Mouse (Mus musculus) granulocyte monocyte progenitor cell, adult 5-6 weeks (primary cell): ENCODE data around the gene Fam71a. TPM values are rescaled to one million over a fixed set of nuclear protein-coding genes. Genes with fewer than 3 reads are reported as not detected.
A peak's percentile ranks its signal among the peaks of the same experiment; 100 is the strongest.

ENCODE experiments used
- ATAC-seq: replicated peaks from 2 replicates; pipeline ENCODE4 v1.8.0; 2016; ENCODE audit warnings: mild to moderate bottlenecking, moderate TSS enrichment, inconsistent platforms; ENCODE audit not compliant: poor library complexity, severe bottlenecking
- total RNA-seq, 2 experiments: library from RNA; stranded (forward) in 1 of 2; stranded (reverse) in 1 of 2; fragments of 200-712, 200-1000 nt in 1 of 2; fragments of >200 nt in 1 of 2; fragmentation: Nextera tagmentation in 1 of 2; gene quantifications; 2 replicates each; pipeline ENCODE4 v1.2.3; 2014 to 2017

The Fam71a gene
- total RNA-seq (2014; fragmentation: Nextera tagmentation), result not detected in 2 replicates
- total RNA-seq (2017), result 0.17 and 1.1 TPM in 2 replicates

GRCm38 (mm10) chr1:191164717-191165116 lies at the start of gene Fam71a:
TSS of gene Fam71a (minus strand) at chr1:191164817.
- ATAC-seq, result no peak

- no peak for ATAC-seq
Measured at GRCm38 (mm10) chr1:191211096-191211495, 46.5 kb upstream of the Fam71a start.

- peak; percentile 47 for ATAC-seq
Measured at GRCm38 (mm10) chr1:191205791-191206190, 41.2 kb upstream of the Fam71a start.

GRCm38 (mm10) chr1:191204876-191205275 lies 40.3 kb upstream of the Fam71a start:
- ATAC-seq, result no peak

- no peak for ATAC-seq
Measured at GRCm38 (mm10) chr1:191203496-191203895, 38.9 kb upstream of the Fam71a start.

GRCm38 (mm10) chr1:191202208-191202952 lies 37.8 kb upstream of the Fam71a start:
- no peak for ATAC-seq

- ATAC-seq, result peak; percentile 83
Measured at GRCm38 (mm10) chr1:191200816-191201602, 36.4 kb upstream of the Fam71a start.

- ATAC-seq, result peak; percentile 73
Measured at GRCm38 (mm10) chr1:191197916-191198315, 33.3 kb upstream of the Fam71a start.

- no peak for ATAC-seq
Measured at GRCm38 (mm10) chr1:191196016-191196415, 31.4 kb upstream of the Fam71a start.

- ATAC-seq, result peak; percentile 61
Measured at GRCm38 (mm10) chr1:191193657-191194424, 29.2 kb upstream of the Fam71a start.

GRCm38 (mm10) chr1:191192751-191193150 lies 28.1 kb upstream of the Fam71a start:
- no peak for ATAC-seq

GRCm38 (mm10) chr1:191192213-191192612 lies 27.6 kb upstream of the Fam71a start:
- no peak for ATAC-seq

GRCm38 (mm10) chr1:191189671-191190372 lies 25.2 kb upstream of the Fam71a start:
- no peak for ATAC-seq

- no peak for ATAC-seq
Measured at GRCm38 (mm10) chr1:191186386-191186770, 21.8 kb upstream of the Fam71a start.

- ATAC-seq, result no peak
Measured at GRCm38 (mm10) chr1:191185761-191186385, 21.3 kb upstream of the Fam71a start.

GRCm38 (mm10) chr1:191184841-191185251 lies 20.2 kb upstream of the Fam71a start:
- ATAC-seq, result no peak

- ATAC-seq, result no peak
Measured at GRCm38 (mm10) chr1:191184066-191184815, 19.6 kb upstream of the Fam71a start.

- ATAC-seq, result peak; percentile 75
Measured at GRCm38 (mm10) chr1:191183163-191184065, 18.8 kb upstream of the Fam71a start.
